Mouse (Mus musculus) forebrain, postnatal 0 days (tissue): ENCODE measurements around the gene Desi1. TPM values are rescaled to one million over a fixed set of nuclear protein-coding genes. Genes with fewer than 3 reads are reported as not detected.

Experiments used
- ATAC-seq: fragments of 200-750 bp; cut with Nextera tagmentation; 2 replicates; pipeline ENCODE4 v1.8.0; 2017; ENCODE audit warnings: mild to moderate bottlenecking, moderate library complexity
- DNase-seq: peaks from one replicate; pipeline ENCODE4 v3.0.0-alpha.2; 2015
- H3K27ac ChIP-seq: fragments of 300-500 bp; sonication (generic); 2 replicates; pipeline ENCODE4 v1.5.1; 2014; ENCODE audit warnings: low read depth, mild to moderate bottlenecking, antibody characterized with exemption, low read length, moderate library complexity, mixed read lengths
- H3K27me3 ChIP-seq: fragments of 300-500 bp; sonication (generic); 2 replicates; pipeline ENCODE4 v1.6.1; 2014; ENCODE audit warnings: mild to moderate bottlenecking, low read length, mixed read lengths; ENCODE audit not compliant: insufficient read depth
- H3K36me3 ChIP-seq: fragments of 300-500 bp; sonication (generic); 2 replicates; pipeline ENCODE4 v1.6.1; 2014; ENCODE audit warnings: mild to moderate bottlenecking, moderate library complexity; ENCODE audit not compliant: insufficient read depth
- H3K4me1 ChIP-seq: fragments of 300-500 bp; sonication (generic); 2 replicates; pipeline ENCODE4 v1.6.1; 2014; ENCODE audit warnings: antibody characterized with exemption; ENCODE audit not compliant: insufficient read depth
- H3K4me2 ChIP-seq: fragments of 300-500 bp; sonication (generic); 2 replicates; pipeline ENCODE4 v1.6.1; 2014; ENCODE audit warnings: low read depth, mild to moderate bottlenecking, moderate library complexity
- H3K4me3 ChIP-seq: fragments of 300-500 bp; sonication (generic); 2 replicates; pipeline ENCODE4 v1.5.1; 2014; ENCODE audit warnings: low read depth, low read length, mixed read lengths
- H3K9ac ChIP-seq: fragments of 300-500 bp; sonication (generic); 2 replicates; pipeline ENCODE4 v1.6.1; 2014; ENCODE audit warnings: mild to moderate bottlenecking
- H3K9me3 ChIP-seq: fragments of 300-500 bp; sonication (generic); 2 replicates; pipeline ENCODE4 v1.6.1; 2016; ENCODE audit warnings: low read length
- CTCF ChIP-seq: sonication (generic); IDR thresholded peaks from 2 replicates; pipeline ENCODE4 v1.5.1; 2016; ENCODE audit warnings: antibody characterized with exemption, control low read depth, low read depth
- WGBS: fragments of 180-500 bp; shearing (Covaris S2); extraction: QIAGEN DNeasy Blood & Tissue Kit; methylation state at CpG from one replicate; pipeline ENCODE4 v1.1.7; 2014; 5-methylcytosine and 5-hydroxymethylcytosine counted together
- polyA plus RNA-seq: library from polyadenylated mRNA; unstranded; fragments of >200 nt; fragmentation: Nextera tagmentation; extraction: Ambion mirVana; gene quantifications from 2 replicates; pipeline ENCODE4 v1.2.1, GENCODE M21; 2015
- total RNA-seq: library from RNA; depleted of rRNA; stranded (reverse); fragments of >200 nt; gene quantifications from 2 replicates; pipeline ENCODE4 v1.2.3, GENCODE M21; 2014; rRNA removed

Desi1 gene
- total RNA-seq (17.5 and 21.2 TPM in 2 replicates), polyA plus RNA-seq (31.8 and 40.1 TPM in 2 replicates)

GRCm38 (mm10) chr15:82033762-82034161 is at the start of gene Desi1:
Desi1 (minus strand) TSS chr15:82033862.
- H3K9ac ChIP-seq = no peak within 1 kb of the TSS

GRCm38 (mm10) chr15:82081161-82081560 is 47.5 kb upstream of the Desi1 start:
- peak; percentile 43 for DNase-seq

More at GRCm38 (mm10) chr15:82033762-82034161, at the start of gene Desi1:
- Histone ChIP-seq H3K27me3 (no peaks in the 10 kb centered on the region), H3K4me1 (no peaks in the 10 kb centered on the region), H3K9me3 (no peaks in the 10 kb centered on the region), H3K4me2 (no peak within 1 kb of the TSS), H3K36me3 (peaks cover 75% of the 10 kb centered on the region), H3K4me3 (no peak within 1 kb of the TSS), H3K27ac (no peak within 1 kb of the TSS)
- no peak for ATAC-seq
- TF ChIP-seq CTCF = no peak
- WGBS = 90% methylated on average over 4 of the region's 4 CpGs
- no peak for DNase-seq

GRCm38 (mm10) chr15:82079883-82080282 is 46.2 kb upstream of the Desi1 start:
- no peaks in the 10 kb centered on the region for H3K9me3 ChIP-seq
- DNase-seq = no peak
- H3K9ac ChIP-seq = no peak overlapping the region
- H3K27me3 ChIP-seq = no peaks in the 10 kb centered on the region
- 64% methylated on average over 10 of the region's 10 CpGs for WGBS
- H3K4me1 ChIP-seq = no peaks in the 10 kb centered on the region
- H3K36me3 ChIP-seq = no peaks in the 10 kb centered on the region
- ATAC-seq = no peak
- H3K4me2 ChIP-seq = no peak overlapping the region
- H3K27ac ChIP-seq = no peak overlapping the region
- no peak for TF ChIP-seq CTCF
- no peak overlapping the region for H3K4me3 ChIP-seq

More at GRCm38 (mm10) chr15:82081161-82081560, 47.5 kb upstream of the Desi1 start:
- WGBS = 25% methylated on average over 7 of the region's 7 CpGs
- Histone ChIP-seq H3K4me3 (no peak overlapping the region), H3K9me3 (no peaks in the 10 kb centered on the region), H3K36me3 (no peaks in the 10 kb centered on the region), H3K27me3 (no peaks in the 10 kb centered on the region), H3K9ac (no peak overlapping the region), H3K4me1 (no peaks in the 10 kb centered on the region), H3K27ac (no peak overlapping the region), H3K4me2 (no peak overlapping the region)
- peak; percentile 64 for ATAC-seq
- TF ChIP-seq CTCF = peak; percentile 69

- Histone ChIP-seq H3K4me1 (no peaks in the 10 kb centered on the region), H3K27ac (no peak overlapping the region), H3K4me2 (no peak overlapping the region), H3K4me3 (no peak overlapping the region), H3K9ac (no peak overlapping the region), H3K9me3 (no peaks in the 10 kb centered on the region), H3K27me3 (peaks cover 17% of the 10 kb centered on the region), H3K36me3 (no peaks in the 10 kb centered on the region)
- no peak for DNase-seq
- TF ChIP-seq CTCF = no peak
- no peak for ATAC-seq
- 86% methylated on average over 7 of the region's 7 CpGs for WGBS
These were observed 39.8 kb upstream of the Desi1 start for GRCm38 (mm10) chr15:82073490-82073889.

GRCm38 (mm10) chr15:82071816-82072469 is 38.3 kb upstream of the Desi1 start:
- H3K4me2 ChIP-seq = no peak overlapping the region
- no peaks in the 10 kb centered on the region for H3K4me1 ChIP-seq
- H3K9me3 ChIP-seq = no peaks in the 10 kb centered on the region
- TF ChIP-seq CTCF = no peak
- H3K4me3 ChIP-seq = no peak overlapping the region
- DNase-seq (no peak), ATAC-seq (no peak)
- WGBS = 93% methylated on average over 26 of the region's 26 CpGs
- peaks cover 21% of the 10 kb centered on the region for H3K27me3 ChIP-seq
- no peak overlapping the region for H3K27ac ChIP-seq
- H3K9ac ChIP-seq = no peak overlapping the region
- H3K36me3 ChIP-seq = no peaks in the 10 kb centered on the region

- no peak within 1 kb of the TSS for H3K27ac ChIP-seq
- WGBS = 25% methylated on average over 40 of the region's 40 CpGs
- no peak for TF ChIP-seq CTCF
- H3K4me2 ChIP-seq = peak within 1 kb of the TSS; percentile 40; the same call in 1 of the 2 replicates
- peaks cover 21% of the 10 kb centered on the region for H3K27me3 ChIP-seq
- peak within 1 kb of the TSS; percentile 20 for H3K4me3 ChIP-seq
- no peaks in the 10 kb centered on the region for H3K9me3 ChIP-seq
- peak; percentile 45 for DNase-seq
- ATAC-seq = no peak
- no peaks in the 10 kb centered on the region for H3K4me1 ChIP-seq
- H3K9ac ChIP-seq = no peak within 1 kb of the TSS
- no peaks in the 10 kb centered on the region for H3K36me3 ChIP-seq
These were observed 36.2 kb upstream of the Desi1 start, which contains the start of gene Mei1 for GRCm38 (mm10) chr15:82069898-82070297. Mei1 (plus strand) TSS chr15:82069996.

GRCm38 (mm10) chr15:82065511-82065910 is 31.8 kb upstream of the Desi1 start:
- H3K4me1 ChIP-seq = no peaks in the 10 kb centered on the region
- peak; percentile 86 for TF ChIP-seq CTCF
- H3K9me3 ChIP-seq = no peaks in the 10 kb centered on the region
- whole genome bisulfite sequencing = 16% methylated on average over 7 of the region's 7 CpGs
- no peak overlapping the region for H3K4me3 ChIP-seq
- DNase-seq (peak; percentile 85), ATAC-seq (peak; percentile 58)
- no peak overlapping the region for H3K27ac ChIP-seq
- H3K4me2 ChIP-seq = no peak overlapping the region
- no peaks in the 10 kb centered on the region for H3K36me3 ChIP-seq
- no peak overlapping the region for H3K9ac ChIP-seq
- H3K27me3 ChIP-seq = peaks cover 18% of the 10 kb centered on the region
